Mouse (Mus musculus) erythroblast, adult 5-6 weeks (primary cell): ENCODE results near the gene Ints1. TPM values are rescaled to one million over a fixed set of nuclear protein-coding genes. Genes with fewer than 3 reads are reported as not detected.

Experiments used
- ATAC-seq: replicated peaks from 2 replicates; pipeline ENCODE4 v1.8.0; 2016; ENCODE audit warnings: moderate number of reproducible peaks, mild to moderate bottlenecking, moderate TSS enrichment, inconsistent platforms; ENCODE audit not compliant: poor library complexity, low FRiP score, severe bottlenecking
- total RNA-seq, 2 experiments: library from RNA; stranded (forward) in 1 of 2; stranded (reverse) in 1 of 2; fragments of 150-400 nt in 1 of 2; fragments of 200-764, 138-1000 nt in 1 of 2; gene quantifications; 2 replicates each; pipeline versions ENCODE4 v1.2.3 to v1.2.4; 2015 to 2017; ENCODE audit warnings: low replicate concordance in 2 of 2

Ints1 gene
- total RNA-seq, 2 experiments from 2014 or later, result 28.0 to 30.7 TPM

GRCm38 (mm10) chr5:139727261-139727660, 48.2 kb downstream of the Ints1 start:
- ATAC-seq, result no peak

GRCm38 (mm10) chr5:139726186-139726585, 49.3 kb downstream of the Ints1 start:
- ATAC-seq, result no peak

- no peak for ATAC-seq
These were observed 50.9 kb downstream of the Ints1 start for GRCm38 (mm10) chr5:139724336-139725116.

- ATAC-seq, result 0 out of 2 replicates have a peak, but pooled peaks have one; percentile 16
These were observed 52.4 kb downstream of the Ints1 start for GRCm38 (mm10) chr5:139723113-139723512.

- ATAC-seq, result peak; percentile 58; the same call in 1 of the 2 replicates
These were observed 52.8 kb downstream of the Ints1 start for GRCm38 (mm10) chr5:139722709-139723108.

- ATAC-seq, result no peak
These were observed 56.5 kb downstream of the Ints1 start for GRCm38 (mm10) chr5:139718949-139719348.

GRCm38 (mm10) chr5:139718540-139718939, 56.9 kb downstream of the Ints1 start:
- ATAC-seq, result no peak

- peak; percentile 72 for ATAC-seq
These were observed 57.8 kb downstream of the Ints1 start for GRCm38 (mm10) chr5:139717723-139718122.

- ATAC-seq, result no peak
These were observed 69.0 kb downstream of the Ints1 start for GRCm38 (mm10) chr5:139706496-139706895.

- peak; percentile 79 for ATAC-seq
These were observed 72.6 kb downstream of the Ints1 start for GRCm38 (mm10) chr5:139702905-139703304.

GRCm38 (mm10) chr5:139702236-139702635, 73.2 kb downstream of the Ints1 start:
- ATAC-seq, result no peak

Other genes starting within 250 kb of the Ints1 start
- gene Uncx, start 232.2 kb downstream of the Ints1 start, total RNA-seq (2015; ENCODE audit: low replicate concordance), result not detected in 2 replicates
- gene Uncx, start 232.2 kb downstream of the Ints1 start, total RNA-seq (2017; ENCODE audit: low replicate concordance), result not detected in 2 replicates
- 9.0 and 11.1 TPM in 2 replicates for gene Micall2, start 39.3 kb downstream of the Ints1 start, total RNA-seq (2015; ENCODE audit: low replicate concordance)
- gene Micall2, start 39.3 kb downstream of the Ints1 start, total RNA-seq (2017; ENCODE audit: low replicate concordance), result 12.2 and 21.9 TPM in 2 replicates
- 72.4 and 83.0 TPM in 2 replicates for gene Mafk, start 15.8 kb upstream of the Ints1 start, total RNA-seq (2015; ENCODE audit: low replicate concordance)
- 147 and 218 TPM in 2 replicates for gene Mafk, start 15.8 kb upstream of the Ints1 start, total RNA-seq (2017; ENCODE audit: low replicate concordance)
- gene Tmem184a, start 44.2 kb upstream of the Ints1 start, total RNA-seq (2015; ENCODE audit: low replicate concordance), result not detected in 2 replicates
- gene Tmem184a, start 44.2 kb upstream of the Ints1 start, total RNA-seq (2017; ENCODE audit: low replicate concordance), result 0.14 TPM in 1 of 2 replicates, not detected in the other
- not detected in 2 replicates for gene Gm26938, start 50.7 kb upstream of the Ints1 start, total RNA-seq (2015; ENCODE audit: low replicate concordance)
- gene Gm26938, start 50.7 kb upstream of the Ints1 start, total RNA-seq (2017; ENCODE audit: low replicate concordance), result not detected in 2 replicates
- gene Psmg3, start 51.2 kb upstream of the Ints1 start, total RNA-seq (2015; ENCODE audit: low replicate concordance), result 4.0 and 6.0 TPM in 2 replicates
- gene Psmg3, start 51.2 kb upstream of the Ints1 start, total RNA-seq (2017; ENCODE audit: low replicate concordance), result 4.3 and 6.1 TPM in 2 replicates
- gene Elfn1, start 132.3 kb upstream of the Ints1 start, total RNA-seq (2015; ENCODE audit: low replicate concordance), result not detected in 2 replicates
- not detected in 2 replicates for gene Elfn1, start 132.3 kb upstream of the Ints1 start, total RNA-seq (2017; ENCODE audit: low replicate concordance)